Mouse (Mus musculus) myocyte (in vitro differentiated cells): Measurements from ENCODE around the gene Sez6. TPM values are rescaled to one million over a fixed set of nuclear protein-coding genes. Genes with fewer than 3 reads are reported as not detected.

Experiments used
- H3K27me3 ChIP-seq: one replicate; pipeline ENCODE4 v1.6.1; 2011; ENCODE audit not compliant: control insufficient read depth, insufficient read depth, insufficient read length
- H3K36me3 ChIP-seq: one replicate; pipeline ENCODE4 v1.6.1; 2011; ENCODE audit not compliant: control insufficient read depth, insufficient read depth
- H3K4me2 ChIP-seq: one replicate; pipeline ENCODE4 v1.6.1; 2011; ENCODE audit warnings: low read depth, control low read depth
- H3K4me3 ChIP-seq: one replicate; pipeline ENCODE4 v1.5.1; 2011; ENCODE audit warnings: mild to moderate bottlenecking, control low read depth, moderate library complexity
- H3K79me2 ChIP-seq: one replicate; pipeline ENCODE4 v1.6.1; 2011; ENCODE audit not compliant: control insufficient read depth, insufficient read depth
- H3ac ChIP-seq: one replicate; pipeline ENCODE4 v1.6.1; 2011; ENCODE audit not compliant: control insufficient read depth, insufficient read length
- CEBPB ChIP-seq: IDR thresholded peaks from 2 replicates; pipeline ENCODE4 v1.6.1; 2011; ENCODE audit warnings: mild to moderate bottlenecking, moderate library complexity; ENCODE audit not compliant: poor library complexity, insufficient read depth, severe bottlenecking
- E2F4 ChIP-seq: IDR thresholded peaks from one replicate; pipeline ENCODE4 v1.6.1; 2011; ENCODE audit warnings: mild to moderate bottlenecking, control low read depth, moderate library complexity; ENCODE audit not compliant: insufficient read depth
- MAX ChIP-seq: IDR thresholded peaks from one replicate; pipeline ENCODE4 v1.6.1; 2011; ENCODE audit warnings: low read depth, mild to moderate bottlenecking, control low read depth
- MYOD1 ChIP-seq, 3 experiments: IDR thresholded peaks; one replicate each; pipeline ENCODE4 v1.6.1; 2011; ENCODE audit warnings: control low read depth in 2 of 3, low read depth in 2 of 3, mild to moderate bottlenecking in 2 of 3, moderate library complexity in 1 of 3; ENCODE audit not compliant: insufficient read length in 2 of 3, control insufficient read depth in 1 of 3
- MYOG ChIP-seq, 3 experiments: IDR thresholded peaks; one replicate each; pipeline ENCODE4 v1.6.1; 2011; ENCODE audit warnings: control low read depth in 2 of 3, low read depth in 2 of 3, mild to moderate bottlenecking in 2 of 3; ENCODE audit not compliant: insufficient read length in 2 of 3, control insufficient read depth in 1 of 3, insufficient read depth in 1 of 3
- POLR2A ChIP-seq: IDR thresholded peaks from one replicate; pipeline ENCODE4 v1.6.1; 2011; ENCODE audit warnings: low read depth, mild to moderate bottlenecking, control low read depth, moderate library complexity; ENCODE audit not compliant: insufficient read length
- POLR2AphosphoS2 ChIP-seq: IDR thresholded peaks from one replicate; pipeline ENCODE4 v1.6.1; 2011; ENCODE audit warnings: low read depth, control low read depth; ENCODE audit not compliant: insufficient read length
- REST ChIP-seq: IDR thresholded peaks from one replicate; pipeline ENCODE4 v1.6.1; 2011; ENCODE audit warnings: mild to moderate bottlenecking, control low read depth, moderate library complexity; ENCODE audit not compliant: insufficient read depth, insufficient read length
- SRF ChIP-seq: IDR thresholded peaks from one replicate; pipeline ENCODE4 v1.6.1; 2011; ENCODE audit warnings: low read depth; ENCODE audit not compliant: control insufficient read depth, insufficient read length
- TCF12 ChIP-seq: IDR thresholded peaks from one replicate; pipeline ENCODE4 v1.6.1; 2011; ENCODE audit warnings: mild to moderate bottlenecking, control low read depth; ENCODE audit not compliant: poor library complexity, insufficient read depth, severe bottlenecking
- TCF3 ChIP-seq: IDR thresholded peaks from one replicate; pipeline ENCODE4 v1.6.1; 2011; ENCODE audit warnings: low read depth, control low read depth; ENCODE audit not compliant: insufficient read length
- USF1 ChIP-seq: IDR thresholded peaks from one replicate; pipeline ENCODE4 v1.6.1; 2011; ENCODE audit warnings: low read depth, mild to moderate bottlenecking, control low read depth, moderate library complexity
- polyA plus RNA-seq: library from polyadenylated mRNA; unstranded; fragments of >200 nt; fragmentation: generic; extraction: Trizol; gene quantifications from one replicate; pipeline ENCODE4 v1.2.1, GENCODE M21; 2012; ENCODE audit warnings: missing spikeins

The Sez6 gene
- polyA plus RNA-seq = not detected

GRCm38 (mm10) chr11:77930751-77931540, at the start of gene Sez6:
Sez6 (plus strand) TSS chr11:77930800.
- peaks cover 86% of the 10 kb centered on the region for H3K27me3 ChIP-seq

GRCm38 (mm10) chr11:77884524-77885245, 45.9 kb upstream of the Sez6 start:
- Histone ChIP-seq H3K4me2 (no peak overlapping the region), H3K79me2 (no peaks in the 10 kb centered on the region), H3K4me3 (no peak overlapping the region), H3K27me3 (peaks cover 63% of the 10 kb centered on the region), H3ac (no peak overlapping the region), H3K36me3 (no peaks in the 10 kb centered on the region)
- TF ChIP-seq CEBPB (no peak), MAX (no peak), SRF (no peak), E2F4 (no peak), MYOG (IDR thresholded peaks at IDR 0.05; ENCODE audit: control insufficient read depth in 1 of 3, insufficient read depth in 1 of 3, insufficient read length in 2 of 3, low read depth in 2 of 3) (no peak), POLR2AphosphoS2 (no peak), TCF12 (no peak), USF1 (no peak), REST (no peak), MYOD1 (IDR thresholded peaks at IDR 0.05; ENCODE audit: control insufficient read depth in 1 of 3, insufficient read length in 2 of 3, low read depth in 2 of 3) (no peak), POLR2A (no peak), TCF3 (no peak)

More at GRCm38 (mm10) chr11:77930751-77931540, at the start of gene Sez6:
- no peak within 1 kb of the TSS for H3K4me2 ChIP-seq
- H3K79me2 ChIP-seq = no peaks in the 10 kb centered on the region
- no peaks in the 10 kb centered on the region for H3K36me3 ChIP-seq
- TF ChIP-seq TCF12 (no peak), CEBPB (no peak), REST (peak; percentile 80), MYOG (IDR thresholded peaks at IDR 0.05; ENCODE audit: control insufficient read depth in 1 of 3, insufficient read depth in 1 of 3, insufficient read length in 2 of 3, low read depth in 2 of 3) (peak in 1 of 3 experiments; percentile 19), POLR2A (no peak)
- no peak within 1 kb of the TSS for H3ac ChIP-seq
- H3K4me3 ChIP-seq = no peak within 1 kb of the TSS

GRCm38 (mm10) chr11:77885246-77885575, 45.4 kb upstream of the Sez6 start:
- Histone ChIP-seq H3K79me2 (no peaks in the 10 kb centered on the region), H3K4me3 (no peak overlapping the region), H3K4me2 (no peak overlapping the region), H3K27me3 (peaks cover 61% of the 10 kb centered on the region), H3K36me3 (no peaks in the 10 kb centered on the region), H3ac (no peak overlapping the region)
- no peak for TF ChIP-seq USF1
- no peak for TF ChIP-seq TCF12
- no peak for TF ChIP-seq E2F4
- no peak for TF ChIP-seq CEBPB
- TF ChIP-seq MYOG (IDR thresholded peaks at IDR 0.05; ENCODE audit: control insufficient read depth in 1 of 3, insufficient read depth in 1 of 3, insufficient read length in 2 of 3, low read depth in 2 of 3) = no peak
- no peak for TF ChIP-seq TCF3
- no peak for TF ChIP-seq MAX
- TF ChIP-seq REST = no peak
- TF ChIP-seq POLR2A = no peak
- TF ChIP-seq POLR2AphosphoS2 = no peak
- TF ChIP-seq SRF = no peak
- no peak for TF ChIP-seq MYOD1 (IDR thresholded peaks at IDR 0.05; ENCODE audit: control insufficient read depth in 1 of 3, insufficient read length in 2 of 3, low read depth in 2 of 3)

- no peak overlapping the region for H3K4me2 ChIP-seq
These were observed 43.1 kb upstream of the Sez6 start for GRCm38 (mm10) chr11:77887373-77887960.

More at GRCm38 (mm10) chr11:77887373-77887960, 43.1 kb upstream of the Sez6 start:
- no peak overlapping the region for H3ac ChIP-seq
- no peak overlapping the region for H3K4me3 ChIP-seq
- H3K27me3 ChIP-seq = peaks cover 48% of the 10 kb centered on the region
- TF ChIP-seq E2F4 = no peak
- no peak for TF ChIP-seq REST
- TF ChIP-seq CEBPB = no peak
- peak in 1 of 3 experiments; percentile 45 for TF ChIP-seq MYOD1 (IDR thresholded peaks at IDR 0.05; ENCODE audit: control insufficient read depth in 1 of 3, insufficient read length in 2 of 3, low read depth in 2 of 3)
- no peak for TF ChIP-seq USF1
- TF ChIP-seq SRF = no peak
- no peak for TF ChIP-seq MAX
- TF ChIP-seq MYOG (IDR thresholded peaks at IDR 0.05; ENCODE audit: control insufficient read depth in 1 of 3, insufficient read depth in 1 of 3, insufficient read length in 2 of 3, low read depth in 2 of 3) = peak in 2 of 3 experiments; percentile 15 to 41
- no peak for TF ChIP-seq TCF3
- no peaks in the 10 kb centered on the region for H3K79me2 ChIP-seq
- no peaks in the 10 kb centered on the region for H3K36me3 ChIP-seq
